Mouse (Mus musculus) kidney, adult 2 months (tissue): ENCODE data around the gene Cemip.

Source experiments
- CTCF ChIP-seq: fragments of 200-500 bp; conservative IDR thresholded peaks from 2 replicates; pipeline ENCODE4 v1.5.1; 2011; ENCODE audit warnings: low read depth, mild to moderate bottlenecking, control low read depth, low read length, moderate library complexity, mixed read lengths; ENCODE audit not compliant: insufficient read depth, insufficient read length
- POLR2A ChIP-seq: fragments of 200-500 bp; IDR thresholded peaks from one replicate; pipeline ENCODE4 v1.6.1; 2011; ENCODE audit warnings: low read depth, low read length, control low read depth

GRCm38 (mm10) chr7:84028368-84028767 is 57.9 kb downstream of the Cemip start:
- TF ChIP-seq CTCF (no peak), POLR2A (no peak)
